Mouse (Mus musculus) urinary bladder, postnatal 4 days (tissue): ENCODE data around the gene Chst13.

Experiments used
- DNase-seq, 2 experiments: peaks; one replicate each; pipeline ENCODE4 v3.0.0; 2021 to 2022; ENCODE audit warnings: low spot score in 2 of 2

The Chst13 gene

DNA sequence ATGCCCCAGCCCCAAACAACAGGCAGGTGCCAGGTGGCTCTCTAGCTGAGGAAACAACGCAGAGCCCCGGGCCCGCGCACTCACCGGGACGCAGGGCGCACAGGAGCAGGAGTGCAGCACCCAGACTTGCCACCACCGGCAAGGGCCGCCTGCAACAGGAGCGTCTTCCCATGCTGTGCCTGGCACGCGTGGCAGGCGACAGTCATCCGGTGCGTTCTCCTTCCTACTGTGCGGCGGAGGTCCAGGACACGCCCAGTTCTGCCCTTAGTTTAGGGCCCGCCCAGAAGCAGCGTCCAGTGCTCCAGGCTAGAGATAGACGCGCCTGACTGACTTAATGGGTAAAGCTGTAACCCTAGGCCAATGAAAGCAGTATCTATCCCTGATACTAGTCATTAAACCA, at the start of gene Chst13:
TSS of gene Chst13 (minus strand) at position 195 of the 400 bp plus-strand sequence.
- DNase-seq: no peak

DNA sequence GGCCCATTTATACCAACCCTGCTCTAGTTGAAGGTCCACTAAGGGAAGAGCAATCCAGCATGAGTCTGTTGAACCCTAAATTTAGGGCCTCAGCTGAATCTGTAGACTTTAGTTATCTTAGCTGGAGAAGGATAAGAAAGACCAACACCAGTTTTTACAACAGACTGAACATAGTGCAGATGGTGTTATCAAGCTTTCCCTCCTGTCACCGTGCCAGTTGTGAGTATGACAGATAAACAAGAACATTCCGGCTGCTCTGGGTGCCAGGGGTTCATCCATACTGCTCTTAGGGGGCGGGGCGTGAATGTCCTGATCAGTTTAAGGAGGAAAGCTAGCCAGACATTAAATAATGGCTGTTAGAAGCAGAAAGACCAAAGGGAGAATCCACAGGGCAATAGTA, 49.7 kb upstream of the Chst13 start:
- no peak for DNase-seq

DNA sequence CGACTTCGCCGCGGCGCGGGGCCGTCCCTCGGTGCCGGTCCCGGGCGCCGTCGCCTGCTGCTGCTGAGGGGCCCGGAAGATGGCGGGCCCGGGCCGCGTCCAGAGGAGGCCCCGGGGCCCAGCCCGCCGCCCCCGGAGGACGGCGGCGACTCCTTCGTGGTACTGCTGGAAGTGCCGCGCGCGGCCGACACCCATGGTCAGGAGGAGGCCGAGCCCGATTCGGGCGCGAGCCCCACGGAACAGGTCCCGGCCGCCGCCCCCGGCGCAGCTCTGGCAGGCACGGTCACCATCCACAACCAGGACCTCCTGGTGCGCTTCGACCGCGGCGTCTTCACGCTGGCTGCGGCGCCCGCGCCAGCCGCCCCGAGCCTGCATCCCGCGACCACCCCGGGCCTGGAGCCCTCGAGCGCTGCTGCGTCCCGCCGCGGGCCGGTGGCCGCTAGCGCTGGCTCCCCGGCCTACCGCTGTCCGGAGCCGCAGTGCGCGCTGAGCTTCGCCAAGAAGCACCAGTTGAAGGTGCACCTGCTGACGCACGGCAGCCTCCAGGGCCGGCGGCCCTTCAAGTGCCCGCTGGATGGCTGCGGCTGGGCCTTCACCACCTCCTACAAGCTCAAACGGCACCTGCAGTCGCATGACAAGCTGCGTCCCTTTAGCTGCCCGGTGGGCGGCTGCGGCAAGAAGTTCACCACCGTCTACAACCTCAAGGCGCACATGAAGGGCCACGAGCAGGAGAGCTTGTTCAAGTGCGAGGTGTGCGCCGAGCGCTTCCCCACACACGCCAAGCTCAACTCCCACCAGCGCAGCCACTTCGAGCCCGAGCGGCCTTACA, 45.0 kb upstream of the Chst13 start:
- DNase-seq: no peak

DNA sequence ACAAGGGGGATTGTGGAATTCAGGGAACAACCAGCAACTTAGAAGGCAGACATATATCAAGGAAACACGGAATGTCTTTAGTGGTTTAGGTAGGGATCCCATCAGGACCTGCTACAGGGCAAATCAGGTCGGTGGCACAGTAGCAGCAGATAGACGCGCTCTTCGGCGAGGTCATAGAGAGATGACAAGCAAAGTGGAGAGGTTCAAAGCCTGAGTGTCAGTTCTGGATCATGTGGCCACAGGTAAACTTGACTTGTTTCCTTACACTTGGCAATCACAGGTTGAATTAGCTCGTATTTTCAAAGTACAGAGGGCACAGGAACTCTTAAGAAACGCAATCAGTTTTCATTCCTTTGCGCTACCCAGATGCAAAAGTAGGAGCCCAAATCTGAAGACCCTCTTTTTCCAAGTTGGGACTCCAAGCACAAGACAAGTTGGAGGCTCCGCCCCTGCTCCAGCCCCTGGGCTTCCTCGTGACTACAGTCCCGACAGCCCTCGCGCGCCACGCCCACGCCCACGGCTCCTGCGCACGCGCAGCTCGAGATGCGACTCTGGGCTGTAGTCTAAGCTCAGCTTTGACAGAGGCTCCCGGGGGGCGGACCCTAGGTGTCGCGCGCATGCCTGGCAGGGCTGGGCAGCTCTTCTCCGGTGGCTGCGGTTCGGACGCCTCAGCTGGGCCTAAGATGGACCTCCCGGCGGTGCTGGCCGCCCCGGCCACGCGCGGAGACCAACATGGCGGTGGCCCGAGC, 44.2 kb upstream of the Chst13 start, which contains the start of gene Zxdc:
TSS of gene Zxdc (plus strand) at position 517 of the 749 bp plus-strand sequence.
- peak; percentile 99 for DNase-seq

DNA sequence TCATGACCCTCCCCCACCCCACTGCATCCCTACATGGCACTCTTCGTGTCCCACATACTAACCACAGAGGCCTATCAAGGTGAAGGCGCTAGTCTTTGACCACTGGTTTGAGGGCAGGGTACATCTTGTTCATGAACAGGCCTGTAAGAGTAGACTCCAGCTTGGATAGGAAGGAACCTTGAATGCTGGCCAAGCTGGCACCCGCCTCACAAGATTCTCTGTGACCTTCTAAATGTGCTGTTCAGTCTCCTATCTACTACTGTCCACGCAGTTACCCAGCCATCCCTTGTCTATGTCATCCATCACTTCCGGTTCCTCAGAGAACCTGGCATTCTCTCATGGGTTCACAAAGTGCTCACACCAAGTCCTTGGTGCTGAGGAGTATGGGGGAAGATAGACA, 38.3 kb upstream of the Chst13 start:
- DNase-seq: no peak

DNA sequence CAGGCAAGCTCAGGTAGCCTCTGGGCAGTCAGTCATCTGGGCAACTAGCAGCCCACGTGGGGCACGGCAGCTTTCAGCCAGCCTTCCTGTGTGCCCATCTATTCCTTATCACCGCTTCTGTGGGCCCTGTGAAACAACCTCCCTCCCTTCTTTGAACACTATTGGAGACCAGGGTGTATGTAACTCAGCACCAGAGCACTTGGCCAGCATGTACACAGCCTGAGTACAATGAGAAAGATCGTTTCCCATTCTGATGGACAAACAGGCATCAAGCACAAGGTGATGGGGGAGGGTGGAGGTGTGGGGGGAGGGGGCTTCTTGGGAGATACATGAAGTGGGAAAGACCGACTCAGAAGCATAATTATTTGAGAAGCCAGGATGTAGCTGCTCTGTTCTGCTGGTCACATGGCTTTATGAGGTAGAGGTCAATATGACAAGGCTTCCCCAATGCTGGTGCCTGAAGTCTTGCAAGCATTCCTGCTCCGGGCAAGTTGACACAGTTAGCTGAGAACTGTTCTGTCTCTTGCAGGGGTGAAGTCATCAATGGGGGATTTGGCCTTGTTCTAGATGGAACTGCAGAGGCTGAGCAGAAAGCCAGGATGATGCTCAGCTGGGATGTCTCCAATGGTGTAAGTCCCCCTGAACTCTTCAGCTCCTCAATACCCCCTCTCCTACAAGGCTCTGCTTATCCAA, 36.1 kb upstream of the Chst13 start:
- no peak for DNase-seq

DNA sequence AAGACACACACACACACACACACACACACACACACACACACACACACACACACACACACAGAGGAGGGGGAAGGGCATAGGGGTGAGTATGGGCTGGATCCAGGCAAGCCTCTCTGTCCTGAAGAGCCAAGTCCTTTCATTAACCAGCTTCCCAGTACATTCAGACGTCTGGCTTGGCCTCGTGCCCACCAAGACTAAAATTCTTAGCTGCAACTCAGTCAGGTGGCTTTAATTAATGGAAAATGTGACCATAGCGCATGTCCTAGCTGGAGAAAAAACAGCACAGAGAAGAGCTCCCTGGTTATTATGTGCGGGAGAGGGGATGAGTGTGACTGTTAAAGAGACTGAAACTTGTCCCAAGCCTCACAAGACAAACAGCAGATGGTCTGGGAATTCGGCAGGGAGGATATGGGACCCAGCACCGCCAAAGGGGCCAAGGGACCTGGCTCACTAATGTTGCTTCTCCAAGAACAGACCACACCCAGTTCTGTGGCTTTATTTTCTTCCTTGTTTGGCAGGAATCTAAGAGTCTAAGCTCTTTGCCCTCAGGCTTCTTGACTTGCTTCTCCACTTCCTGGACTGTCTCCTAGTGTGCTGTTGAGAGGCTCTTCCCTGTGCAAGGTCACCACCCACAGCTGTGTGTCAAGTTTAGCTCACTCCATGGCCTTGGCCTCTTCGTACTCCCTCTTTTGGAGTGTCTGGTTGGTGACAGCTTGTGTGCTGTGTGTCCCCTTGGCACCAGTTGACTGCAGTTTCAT, 35.2 kb upstream of the Chst13 start:
- peak in 1 of 2 experiments; percentile 51 for DNase-seq

DNA sequence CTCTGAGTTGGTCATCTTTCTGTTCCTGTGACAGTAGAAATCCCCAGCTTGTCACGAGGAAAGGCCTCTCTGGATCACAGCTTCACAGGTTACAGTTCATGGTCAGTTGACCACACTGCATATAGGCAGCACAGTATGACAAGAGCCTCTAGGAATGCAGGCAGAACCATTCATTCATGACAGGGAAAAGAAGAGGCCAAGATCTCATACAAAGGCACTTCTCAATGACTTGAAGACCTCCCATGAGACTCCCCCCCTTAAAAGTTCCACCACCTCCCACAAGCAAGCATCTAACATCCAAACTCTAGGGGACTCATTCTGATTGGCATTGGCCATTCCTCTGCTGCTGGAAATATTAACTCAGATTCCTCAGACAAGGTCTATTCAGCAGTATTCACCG, 34.5 kb upstream of the Chst13 start:
- DNase-seq: no peak

DNA sequence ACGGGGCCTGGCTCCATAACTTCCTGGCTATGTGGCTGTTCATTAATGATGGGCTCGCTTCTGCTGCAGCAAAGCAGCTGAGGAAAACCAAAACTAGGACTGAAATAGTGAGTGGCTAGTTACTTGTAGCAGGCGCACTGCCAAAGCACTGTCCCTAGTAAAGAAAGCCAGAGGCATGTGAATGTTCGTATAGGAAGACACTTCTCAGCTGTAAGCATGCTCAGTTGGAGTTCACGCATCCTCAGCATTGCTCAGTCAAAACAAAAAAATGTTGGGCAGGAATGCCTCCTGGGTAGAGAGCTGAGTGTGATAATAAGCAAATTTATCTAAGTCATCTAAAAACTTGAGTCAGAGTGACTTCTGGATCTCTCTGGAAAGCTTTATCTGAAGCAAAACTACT, 33.2 kb upstream of the Chst13 start:
- DNase-seq: no peak

DNA sequence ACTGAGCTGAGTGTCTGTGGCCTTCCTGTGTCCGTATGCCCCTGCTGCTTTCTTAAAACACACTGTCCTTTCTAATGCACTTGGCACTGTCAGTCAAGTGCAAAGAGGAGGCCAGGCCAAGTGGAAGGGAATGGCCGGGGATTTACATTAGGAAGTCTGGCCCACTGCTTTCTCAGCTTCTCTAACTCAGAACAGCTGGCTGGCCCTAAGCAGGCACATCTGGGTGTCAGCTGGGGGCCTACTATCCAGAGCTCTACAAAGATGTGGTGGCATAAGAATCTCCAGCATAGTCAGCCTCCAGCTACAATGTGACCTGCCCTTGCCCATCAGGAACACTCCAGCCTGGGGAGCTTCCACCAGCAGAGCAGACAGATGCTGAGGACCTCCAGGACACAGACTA, 25.0 kb upstream of the Chst13 start:
- DNase-seq: no peak

DNA sequence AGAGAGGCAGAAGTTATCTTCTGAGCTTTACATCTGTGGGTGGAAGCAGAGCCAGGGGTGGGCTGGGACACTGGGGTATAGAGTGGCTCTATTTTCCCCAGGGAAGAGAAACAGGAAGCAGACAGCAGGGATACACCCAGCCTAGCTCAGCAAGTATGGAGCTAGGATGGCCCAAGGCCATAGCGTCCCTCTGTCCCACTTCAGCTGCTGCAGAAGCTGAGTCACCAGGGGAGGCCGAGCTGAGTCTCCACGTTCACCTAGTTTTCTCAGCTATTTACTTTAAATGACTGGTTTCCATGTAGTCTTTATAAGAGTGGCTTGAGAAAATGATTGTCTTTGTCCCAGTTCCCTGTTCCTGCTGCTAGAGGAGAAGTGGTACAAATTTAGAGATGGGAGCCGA, 23.5 kb upstream of the Chst13 start:
- DNase-seq: no peak

DNA sequence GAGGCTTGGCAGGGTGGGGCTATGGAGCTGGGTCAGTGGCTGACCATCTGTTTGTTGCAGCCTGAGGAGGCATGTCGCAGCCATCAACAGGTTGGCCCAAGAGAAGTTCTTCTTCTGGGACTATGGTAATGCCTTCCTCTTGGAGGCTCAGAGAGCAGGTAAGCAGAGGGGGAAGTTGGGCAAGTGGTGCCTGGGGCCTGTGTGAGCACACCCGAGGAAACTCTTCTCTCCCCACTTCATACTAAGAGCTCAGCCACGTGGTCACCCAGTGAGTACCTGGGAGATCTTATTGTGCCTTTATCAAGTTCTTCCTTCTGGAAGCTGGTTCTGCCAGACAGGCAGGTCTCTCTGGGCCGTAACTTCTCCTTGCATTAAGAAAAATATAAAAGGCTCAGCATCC, 22.2 kb upstream of the Chst13 start:
- no peak for DNase-seq

DNA sequence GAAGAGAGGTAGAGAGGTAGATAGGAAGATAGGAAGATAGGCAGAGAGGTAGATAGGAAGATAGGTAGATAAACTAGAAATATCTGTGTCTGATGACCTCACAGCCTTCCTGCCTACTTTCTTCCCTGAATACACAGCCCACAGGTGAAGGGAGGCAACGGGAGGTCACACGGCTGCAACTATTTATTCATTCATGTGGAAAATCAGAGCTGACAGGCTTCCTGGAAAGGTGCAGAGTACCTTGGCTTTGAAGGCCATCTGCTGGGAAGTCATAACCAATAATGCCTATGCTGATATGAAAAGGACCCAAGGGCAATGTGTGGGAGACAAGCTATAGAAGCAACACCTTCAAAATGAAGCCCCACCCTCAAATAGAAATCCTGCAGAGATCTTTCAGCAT, 17.4 kb upstream of the Chst13 start:
- no peak for DNase-seq

DNA sequence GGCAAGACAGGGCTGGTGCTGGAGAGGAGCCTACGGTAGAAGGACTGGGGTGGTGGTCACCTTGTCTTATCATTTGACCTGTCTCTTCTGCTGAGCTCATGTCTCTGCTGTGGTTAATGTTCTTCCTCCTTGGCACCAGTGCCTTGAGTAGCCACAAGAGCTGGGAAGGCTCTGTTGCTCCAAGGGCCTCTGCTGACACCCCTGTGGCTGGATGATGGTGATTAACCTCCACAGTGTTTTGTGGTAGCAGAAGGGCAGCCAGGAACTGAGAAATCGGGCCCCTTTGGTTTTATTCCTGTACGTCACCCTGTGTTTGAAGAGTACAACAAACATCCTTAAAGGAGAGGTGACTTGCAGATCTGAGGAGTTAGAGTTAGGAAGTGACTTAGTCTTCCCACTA, 9.3 kb upstream of the Chst13 start:
- DNase-seq: no peak

DNA sequence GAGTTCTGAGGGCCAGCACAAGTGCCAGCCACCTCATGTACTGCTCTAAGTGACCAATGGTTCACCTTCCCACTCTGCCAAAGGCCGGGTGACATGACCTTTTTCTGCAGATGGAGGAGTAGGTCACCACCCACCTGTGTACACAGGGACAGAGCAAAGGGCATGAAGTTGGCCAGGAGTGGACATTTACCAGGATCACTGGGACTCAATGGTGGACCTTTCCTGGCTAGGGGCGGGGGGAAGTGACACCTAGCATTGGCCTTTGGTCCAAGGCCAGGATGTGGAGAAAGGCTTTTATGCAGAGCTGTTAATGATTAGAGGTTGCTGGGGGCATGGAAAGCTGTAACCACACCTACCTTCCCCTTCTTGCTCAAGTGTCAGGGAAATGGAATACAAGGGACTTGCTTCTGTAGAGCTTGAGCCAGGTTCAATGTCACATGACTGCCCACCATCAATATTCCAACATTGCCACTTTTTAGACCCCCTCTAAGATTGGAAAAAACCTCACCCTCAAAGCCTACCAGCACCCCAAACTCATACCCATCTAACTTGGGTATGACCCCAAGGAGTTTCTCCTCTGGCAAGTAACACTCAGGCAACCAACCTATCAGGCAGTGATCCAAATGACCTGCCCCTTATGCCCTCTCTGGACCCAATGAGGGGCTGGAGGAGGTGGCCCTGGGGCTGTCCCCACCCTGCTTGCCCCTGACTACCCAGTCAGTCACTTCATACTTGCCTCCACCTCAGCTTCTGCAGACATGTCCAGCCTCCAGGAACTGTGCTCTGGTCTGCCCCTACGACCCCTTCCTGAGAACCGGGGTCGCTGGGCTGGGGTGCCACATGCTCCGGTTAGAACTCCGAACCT, 7.8 kb upstream of the Chst13 start, which contains the start of gene Uroc1:
TSS of gene Uroc1 (plus strand) at position 724 of the 865 bp plus-strand sequence.
- no peak for DNase-seq

DNA sequence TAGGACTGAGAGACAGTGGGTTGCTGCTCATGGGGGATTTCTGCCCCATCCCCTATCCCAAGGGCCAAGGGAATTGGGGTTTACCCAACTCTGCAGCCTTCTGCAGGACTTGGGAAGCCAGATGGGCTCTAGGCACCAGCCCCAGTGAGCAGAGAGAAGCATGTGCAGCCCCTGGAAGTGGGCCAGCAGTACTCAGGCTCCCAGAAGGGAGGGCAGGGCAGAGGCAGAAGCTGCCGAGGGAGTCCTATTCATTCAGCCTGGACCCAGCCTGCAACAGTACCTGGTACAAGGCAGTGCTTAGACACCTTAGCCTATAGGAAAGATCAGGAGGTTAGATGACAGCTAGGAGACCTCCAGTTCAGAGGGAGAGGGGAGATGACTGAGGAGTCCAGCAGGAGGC, 5.0 kb upstream of the Chst13 start:
- DNase-seq: no peak

DNA sequence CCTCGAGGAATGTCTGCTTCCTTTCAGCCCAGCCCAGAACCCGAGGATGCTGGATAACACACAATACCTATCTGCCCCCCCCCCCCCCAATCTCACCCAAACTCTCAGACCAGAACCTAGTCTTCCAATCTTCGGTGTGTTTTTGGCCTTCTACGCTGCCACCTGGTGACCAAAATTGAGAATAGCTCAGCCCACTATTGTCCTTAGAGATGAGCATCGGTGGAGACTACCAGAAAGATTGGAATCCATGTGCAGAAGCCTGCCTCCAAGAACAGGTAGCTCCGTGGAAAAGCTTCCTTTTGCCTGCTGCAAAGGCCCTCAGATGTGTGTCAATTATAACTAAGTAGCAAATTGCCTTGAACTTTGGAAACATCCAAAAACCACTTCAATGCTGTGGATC, 2.7 kb upstream of the Chst13 start:
- no peak for DNase-seq

DNA sequence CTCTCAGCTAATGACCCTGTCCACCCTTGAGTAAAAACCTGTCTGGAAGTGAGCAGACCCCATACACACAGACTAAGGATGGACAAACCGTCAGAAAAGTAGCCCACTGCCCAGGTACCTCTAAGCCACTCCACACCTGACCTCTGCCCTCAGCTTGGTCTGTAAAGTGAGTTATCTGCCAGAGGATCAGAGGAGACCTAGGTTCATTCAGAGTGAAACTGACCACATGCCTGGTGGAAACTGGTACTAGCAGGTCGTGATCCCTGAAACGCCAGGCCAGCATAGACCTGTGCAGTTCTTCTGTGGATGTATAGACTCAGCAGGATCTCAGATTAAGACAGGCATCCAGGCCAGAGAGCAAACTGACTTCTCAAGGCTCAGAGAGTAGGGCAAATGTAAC, 522 bp downstream of the Chst13 start:
- no peak for DNase-seq

DNA sequence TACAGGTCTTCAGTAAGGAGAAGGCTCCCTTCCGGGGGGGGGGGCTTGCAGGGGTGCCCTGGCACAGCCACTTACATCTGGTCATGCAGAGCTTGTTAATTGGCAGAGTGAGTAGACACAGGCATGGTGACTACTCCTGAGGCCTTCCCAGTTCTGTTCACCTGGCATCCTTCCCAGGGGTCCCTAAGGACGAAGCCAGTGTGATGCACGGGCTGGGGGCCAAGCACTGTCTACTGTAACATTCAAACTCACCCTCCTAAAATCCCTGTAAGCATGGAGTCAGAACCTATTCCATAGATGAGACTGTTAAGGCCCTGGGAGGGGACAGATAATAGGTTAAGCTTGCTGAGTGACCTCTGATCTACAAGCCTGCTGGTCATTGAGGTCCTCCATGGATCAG, 959 bp downstream of the Chst13 start:
- no peak for DNase-seq

DNA sequence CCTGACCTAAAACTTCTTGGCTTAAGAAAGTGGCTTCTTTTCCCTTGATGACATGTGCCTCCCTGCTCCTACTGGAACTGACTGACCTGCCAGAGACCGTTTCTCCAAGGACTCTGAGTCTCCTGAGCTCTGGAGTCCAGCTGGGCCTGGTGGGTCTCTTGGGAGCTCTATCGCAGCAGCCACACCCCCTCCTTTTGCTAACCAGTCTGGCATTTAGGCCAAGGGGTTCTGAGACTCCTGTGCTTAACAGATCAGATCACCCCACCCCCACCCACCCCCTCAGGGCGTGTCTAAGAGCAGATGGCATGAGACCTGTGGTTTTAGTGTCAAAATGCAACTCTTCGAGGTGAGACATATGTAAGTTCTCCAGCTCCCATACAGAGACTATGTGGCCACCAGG, 3.2 kb downstream of the Chst13 start:
- DNase-seq: no peak

DNA sequence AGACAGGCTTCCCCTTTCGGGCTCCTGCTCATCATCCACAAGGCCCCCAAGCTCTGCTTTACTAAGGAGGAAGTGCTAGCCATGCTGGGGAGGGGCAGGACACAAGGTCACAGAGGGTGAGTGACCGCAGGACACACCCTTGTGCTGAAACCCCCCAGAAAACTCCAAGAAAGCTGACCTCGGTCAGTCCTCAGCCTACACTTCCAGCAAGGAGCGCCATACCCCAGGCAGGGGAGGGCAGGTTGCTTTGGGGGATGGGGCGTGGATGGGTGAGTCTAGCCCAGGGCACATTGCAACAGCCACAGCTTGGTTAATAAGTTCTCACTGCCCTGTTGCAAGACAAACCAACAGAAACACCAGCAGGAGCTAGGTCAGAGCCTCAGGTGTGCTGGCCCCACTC, 4.6 kb downstream of the Chst13 start:
- no peak for DNase-seq
